Mouse (Mus musculus) left cerebral cortex, postnatal 10 days (tissue): ENCODE measurements around the gene Ptprn2. TPM values are rescaled to one million over a fixed set of nuclear protein-coding genes. Genes with fewer than 3 reads are reported as not detected.

Experiments
- DNase-seq, 2 experiments: peaks; one replicate each; pipeline ENCODE4 v3.0.0; 2021 to 2022; ENCODE audit warnings: low spot score in 2 of 2, mixed read lengths in 1 of 2; ENCODE audit errors: extremely low spot score in 1 of 2
- intact Hi-C: fragments of 180-260 bp; cut with DNase I; formaldehyde crosslinking; loops from one replicate; pipeline ENCODE4 v1.15.1; 2025
- total RNA-seq, 2 experiments: library from RNA; stranded (reverse); gene quantifications; 2 replicates each; pipeline ENCODE4 v1.2.3; 2021

Gene Ptprn2
- 100 to 1,000 TPM; 331 to 341 TPM for total RNA-seq

- intact Hi-C loops: loop anchor here (5.0 kb wide), 2 partner anchors 112 to 132 kb away; no protein-coding TSS in a partner anchor
- peak; percentile 54 to 87 for DNase-seq
Measured at GRCm38 (mm10) chr12:116485591-116486403, at the start of gene Ptprn2. TSS of gene Ptprn2 (plus strand) at chr12:116485720.

- DNase-seq: no peak
- intact Hi-C loops: no loop called here
Measured at GRCm38 (mm10) chr12:116436125-116436524, 49.4 kb upstream of the Ptprn2 start.

GRCm38 (mm10) chr12:116438591-116438990, 46.9 kb upstream of the Ptprn2 start:
- intact Hi-C loops: no loop called here
- DNase-seq: no peak

- no peak for DNase-seq
- intact Hi-C loops: no loop called here
Measured at GRCm38 (mm10) chr12:116442184-116442583, 43.3 kb upstream of the Ptprn2 start.

GRCm38 (mm10) chr12:116449536-116449935, 36.0 kb upstream of the Ptprn2 start:
- no peak for DNase-seq
- intact Hi-C loops: no loop called here

GRCm38 (mm10) chr12:116460379-116461065, 25.0 kb upstream of the Ptprn2 start:
- intact Hi-C loops: no loop called here
- DNase-seq: no peak

GRCm38 (mm10) chr12:116467030-116467429, 18.5 kb upstream of the Ptprn2 start:
- intact Hi-C loops: no loop called here
- no peak for DNase-seq

- intact Hi-C loops: no loop called here
- DNase-seq: no peak
Measured at GRCm38 (mm10) chr12:116468348-116468747, 17.2 kb upstream of the Ptprn2 start.

GRCm38 (mm10) chr12:116469096-116469495, 16.4 kb upstream of the Ptprn2 start:
- intact Hi-C loops: no loop called here
- DNase-seq: no peak

- DNase-seq: no peak
- intact Hi-C loops: no loop called here
Measured at GRCm38 (mm10) chr12:116473264-116473663, 12.3 kb upstream of the Ptprn2 start.

- intact Hi-C loops: no loop called here
- no peak for DNase-seq
Measured at GRCm38 (mm10) chr12:116473761-116474160, 11.8 kb upstream of the Ptprn2 start.

- no peak for DNase-seq
- intact Hi-C loops: no loop called here
Measured at GRCm38 (mm10) chr12:116474676-116475075, 10.8 kb upstream of the Ptprn2 start.

GRCm38 (mm10) chr12:116478771-116479170, 6.7 kb upstream of the Ptprn2 start:
- intact Hi-C loops: no loop called here
- no peak for DNase-seq

GRCm38 (mm10) chr12:116481921-116482320, 3.6 kb upstream of the Ptprn2 start:
- intact Hi-C loops: no loop called here
- no peak for DNase-seq

GRCm38 (mm10) chr12:116483581-116483980, 1.9 kb upstream of the Ptprn2 start:
- DNase-seq: no peak
- intact Hi-C loops: no loop called here

GRCm38 (mm10) chr12:116484991-116485390, 529 bp upstream of the Ptprn2 start:
- intact Hi-C loops: loop anchor here (5.0 kb wide), 2 partner anchors 112 to 132 kb away; no protein-coding TSS in a partner anchor
- no peak for DNase-seq

- intact Hi-C loops: loop anchor here (5.0 kb wide), 2 partner anchors 111 to 131 kb away; no protein-coding TSS in a partner anchor
- DNase-seq: no peak
Measured at GRCm38 (mm10) chr12:116486404-116486730, 847 bp downstream of the Ptprn2 start.

- intact Hi-C loops: loop anchor here (5.0 kb wide), 2 partner anchors 108 to 128 kb away; no protein-coding TSS in a partner anchor
- peak in 1 of 2 experiments; percentile 28 for DNase-seq
Measured at GRCm38 (mm10) chr12:116488836-116489235, 3.3 kb downstream of the Ptprn2 start.

- no peak for DNase-seq
- intact Hi-C loops: no loop called here
Measured at GRCm38 (mm10) chr12:116490575-116491356, 5.2 kb downstream of the Ptprn2 start.
